Mouse (Mus musculus): ENCODE data around the gene 4933428M09Rik.
A peak's percentile ranks its signal among the peaks of the same experiment; 100 is the strongest.
"Not testable (repeated sequence)": the region's sequence is repeated elsewhere in the genome, so short reads cannot be mapped to it uniquely, and the experiment has no call there.

Gene 4933428M09Rik

GRCm38 (mm10) chrX:139178928-139179327 lies at the start of gene 4933428M09Rik:
Gene 4933428M09Rik, plus strand, starts transcription at chrX:139179228.
- no peak for DNase-seq

GRCm38 (mm10) chrX:139134031-139134430 lies 45.0 kb upstream of the 4933428M09Rik start:
- DNase-seq: no peak

GRCm38 (mm10) chrX:139191506-139191905 lies 12.5 kb downstream of the 4933428M09Rik start:
- DNase-seq: not testable (repeated sequence)

- DNase-seq: no peak
These were observed 15.7 kb downstream of the 4933428M09Rik start for GRCm38 (mm10) chrX:139194572-139195279.

GRCm38 (mm10) chrX:139209191-139209828 lies 30.3 kb downstream of the 4933428M09Rik start:
- DNase-seq: not testable (repeated sequence)

- DNase-seq: peak; percentile 5 to 8
These were observed 30.8 kb downstream of the 4933428M09Rik start, which contains the start of gene Mum1l1 for GRCm38 (mm10) chrX:139209829-139210225. Gene Mum1l1, plus strand, starts transcription at chrX:139210042.

- DNase-seq: no peak
These were observed 35.7 kb downstream of the 4933428M09Rik start for GRCm38 (mm10) chrX:139214765-139215164.

GRCm38 (mm10) chrX:139216409-139216808 lies 37.4 kb downstream of the 4933428M09Rik start:
- no peak for DNase-seq

- peak in 1 of 2 experiments; percentile 1 for DNase-seq
These were observed 38.1 kb downstream of the 4933428M09Rik start for GRCm38 (mm10) chrX:139216991-139217593.

- DNase-seq: no peak
These were observed 38.7 kb downstream of the 4933428M09Rik start for GRCm38 (mm10) chrX:139217776-139218175.

- DNase-seq: peak in 1 of 2 experiments; percentile 1
These were observed 40.0 kb downstream of the 4933428M09Rik start for GRCm38 (mm10) chrX:139219017-139219416.

GRCm38 (mm10) chrX:139220830-139221229 lies 41.8 kb downstream of the 4933428M09Rik start:
- no peak for DNase-seq

GRCm38 (mm10) chrX:139221893-139222292 lies 42.9 kb downstream of the 4933428M09Rik start:
- DNase-seq: no peak

Data from spleen, adult 18-20 months (tissue).